Comparison of ENCODE assay signal across 14 mouse cellular contexts in the genomic region with DNA sequence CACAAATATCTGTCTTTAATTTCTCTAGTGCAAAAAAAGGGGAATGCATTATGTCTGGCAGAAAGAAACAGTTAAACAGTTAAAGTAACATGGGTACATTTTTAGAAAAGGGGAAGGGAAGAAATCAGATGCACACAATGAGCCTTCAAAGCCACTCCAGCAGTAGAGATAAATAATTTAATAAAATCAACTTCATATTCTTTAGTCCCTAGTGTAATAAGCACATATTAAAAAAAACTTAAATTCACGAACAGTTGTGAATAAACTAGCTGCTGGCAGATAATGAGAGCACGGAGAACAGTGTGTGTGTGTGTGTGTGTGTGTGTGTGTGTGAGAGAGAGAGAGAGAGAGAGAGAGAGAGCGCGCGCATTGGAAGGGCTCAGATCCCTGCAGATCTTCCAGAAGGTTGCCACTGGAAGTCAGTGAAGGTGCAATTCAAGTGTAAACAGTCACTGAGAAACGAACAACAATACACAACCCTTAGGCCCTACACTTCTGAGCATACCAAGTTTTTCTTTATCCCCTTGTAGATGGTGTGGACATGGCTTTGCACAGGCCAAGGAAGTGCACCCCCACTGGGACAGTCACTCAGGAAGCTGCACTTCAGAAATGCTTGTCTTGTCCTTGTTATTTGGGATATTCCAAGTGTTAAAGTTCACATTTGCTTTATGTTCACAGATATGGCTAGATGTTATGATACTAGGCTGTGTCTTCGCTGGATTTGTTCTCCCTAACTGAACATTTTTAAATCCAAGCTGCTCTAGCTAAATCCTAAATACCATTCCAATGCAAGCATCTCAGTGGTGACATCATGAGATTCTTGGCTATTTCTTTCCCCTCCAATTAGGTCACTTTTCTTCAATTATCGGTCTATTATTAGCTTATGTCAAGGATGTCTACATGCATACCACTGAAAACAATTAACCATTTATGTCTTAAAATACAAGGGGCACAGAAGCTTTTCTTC. TPM values are rescaled to one million over a fixed set of nuclear protein-coding genes. Genes with fewer than 3 reads are reported as not detected.
DNase-seq lines count a peak whose midpoint lies in the region; ATAC-seq and TF ChIP-seq lines count a peak whose summit lies in the region.
"Had no signal": no experiment of that assay in that cellular context is flagged by ENCODE, and none has a peak within 500 bp of the region (broad histone marks: within the 10 kb centered on the region; RNA-seq: fewer than 3 reads in every experiment).

No protein-coding gene starts in this region.

- 46% methylated on average over 8 of the region's 8 CpGs for WGBS in hindbrain, postnatal 0 days

- H3K4me1 ChIP-seq in hindbrain, postnatal 0 days (ENCODE audit: insufficient read depth, low read length): no peaks in the 10 kb centered on the region

- TF ChIP-seq CTCF in hindbrain, postnatal 0 days (IDR thresholded peaks at IDR 0.05; ENCODE audit: low read depth): no peak

- intact Hi-C loops in left cerebral cortex, postnatal 4 days (cut with DNase I): no loop called here
- intact Hi-C loops in left cerebral cortex, postnatal 10 days (cut with DNase I): no loop called here

- H3K9ac ChIP-seq in hindbrain, postnatal 0 days (replicated peaks; ENCODE audit: low read length): peak overlapping the region; percentile 75
- H3K9ac ChIP-seq: lung, embryonic 14.5 days had no signal

- ATAC-seq in hindbrain, postnatal 0 days: no peak

- H3K4me3 ChIP-seq in hindbrain, postnatal 0 days (ENCODE audit: low read length): peak overlapping the region; percentile 35

- DNase-seq in left cerebral cortex, postnatal 4 days: peak; percentile 55
- no peak for DNase-seq in left cerebral cortex, postnatal 10 days (ENCODE audit: extremely low spot score in 1 of 2, low spot score in 2 of 2)
- peak; percentile 72 to 73 for DNase-seq in cerebellum, postnatal 25 days
- DNase-seq in hindbrain, postnatal 0 days (ENCODE audit: low spot score): peak; percentile 56
- DNase-seq in retina, embryonic 14.5 days (ENCODE audit: low spot score): peak; percentile 68
- no peak for DNase-seq in adrenal gland, adult 18-20 months (ENCODE audit: low spot score in 2 of 2)
- no peak for DNase-seq in right cerebral cortex, adult 2 months (ENCODE audit: low spot score in 2 of 2)
- no peak for DNase-seq in layer of hippocampus, postnatal 14 days (ENCODE audit: low spot score in 2 of 2)
- DNase-seq: heart, postnatal 36 days; kidney, postnatal 25 days; right cerebral cortex, postnatal 14 days had no signal

- H3K27ac ChIP-seq in hindbrain, postnatal 0 days: peak overlapping the region; percentile 97
- H3K27ac ChIP-seq: stomach, postnatal 0 days had no signal

- H3K9me3 ChIP-seq in hindbrain, postnatal 0 days (ENCODE audit: low read length): no peaks in the 10 kb centered on the region
- H3K9me3 ChIP-seq: forebrain, embryonic 13.5 days had no signal

- H3K27me3 ChIP-seq in hindbrain, postnatal 0 days (ENCODE audit: insufficient read depth, low read length): no peaks in the 10 kb centered on the region

- H3K36me3 ChIP-seq in hindbrain, postnatal 0 days (ENCODE audit: insufficient read depth, low read length): no peaks in the 10 kb centered on the region

- peak overlapping the region; percentile 61 for H3K4me2 ChIP-seq in hindbrain, postnatal 0 days (ENCODE audit: low read depth, low read length)

RNA-seq across cellular contexts. Expression of gene Mab21l1, which starts 3.3 kb away (rescaled TPM):
- total RNA-seq in left cerebral cortex, postnatal 4 days (2021): 1 to 10 TPM; 1.3 to 4.3 TPM
- total RNA-seq in left cerebral cortex, postnatal 10 days (2021): 1 to 10 TPM; 1.2 to 2.6 TPM
- 132 and 137 TPM in 2 replicates for total RNA-seq in hindbrain, postnatal 0 days (2014; rRNA removed)
- polyA plus RNA-seq in hindbrain, postnatal 0 days (2015; fragmentation: Nextera tagmentation; extraction: Ambion mirVana): 175 and 179 TPM in 2 replicates
- total RNA-seq in adrenal gland, adult 18-20 months (2021): 1 to 10 TPM in 1 of 2 experiments, under 1 TPM in 1; 0.99 to 1.2 TPM
- total RNA-seq in layer of hippocampus, postnatal 14 days (2021): under 1 TPM; 0.64 to 0.71 TPM

Comparison
In these comparisons a context has a peak if more than half of its experiments do, and no peak if none do; other contexts are left out.
1. DNase-seq: peak in left cerebral cortex, postnatal 4 days (single experiment), cerebellum, postnatal 25 days (2 of 2), hindbrain, postnatal 0 days (single experiment) and retina, embryonic 14.5 days (single experiment); none in left cerebral cortex, postnatal 10 days (0 of 2), adrenal gland, adult 18-20 months (0 of 2), right cerebral cortex, adult 2 months (0 of 2) and layer of hippocampus, postnatal 14 days (0 of 2).
2. RNA of gene Mab21l1, which starts 3.3 kb away (total RNA-seq): 132 to 137 TPM in hindbrain, postnatal 0 days; 1.3 to 4.3 TPM in left cerebral cortex, postnatal 4 days, 1.2 to 2.6 TPM in left cerebral cortex, postnatal 10 days, 0.99 to 1.2 TPM in adrenal gland, adult 18-20 months and 0.64 to 0.71 TPM in layer of hippocampus, postnatal 14 days; every median in the first group is over 10 times any median in the second.